Mouse (Mus musculus): Measurements from ENCODE around the gene Chmp3.
A peak's percentile ranks its signal among the peaks of the same experiment; 100 is the strongest.

Chmp3 gene

GRCm38 (mm10) chr6:71543686-71544499 is at the start of gene Chmp3:
TSS of gene Chmp3 (plus strand) at chr6:71543797.
- DNase-seq (ENCODE audit: low read depth, low spot score), result peak; percentile 98

GRCm38 (mm10) chr6:71494341-71495020 is 49.1 kb upstream of the Chmp3 start:
- peak; percentile 39 for DNase-seq (ENCODE audit: low read depth, low spot score)

GRCm38 (mm10) chr6:71500575-71500974 is 43.0 kb upstream of the Chmp3 start:
- DNase-seq (ENCODE audit: low read depth, low spot score), result no peak

- DNase-seq (ENCODE audit: low read depth, low spot score), result no peak
Measured at GRCm38 (mm10) chr6:71503001-71503400, 40.6 kb upstream of the Chmp3 start.

GRCm38 (mm10) chr6:71503670-71504069 is 39.9 kb upstream of the Chmp3 start:
- DNase-seq (ENCODE audit: low read depth, low spot score), result no peak

- DNase-seq (ENCODE audit: low read depth, low spot score), result no peak
Measured at GRCm38 (mm10) chr6:71504091-71504490, 39.5 kb upstream of the Chmp3 start.

GRCm38 (mm10) chr6:71505671-71506070 is 37.9 kb upstream of the Chmp3 start:
- DNase-seq (ENCODE audit: low read depth, low spot score), result no peak

GRCm38 (mm10) chr6:71519476-71519875 is 24.1 kb upstream of the Chmp3 start:
- no peak for DNase-seq (ENCODE audit: low read depth, low spot score)

- DNase-seq (ENCODE audit: low read depth, low spot score), result no peak
Measured at GRCm38 (mm10) chr6:71525556-71525955, 18.0 kb upstream of the Chmp3 start.

- DNase-seq (ENCODE audit: low read depth, low spot score), result no peak
Measured at GRCm38 (mm10) chr6:71527056-71527455, 16.5 kb upstream of the Chmp3 start.

GRCm38 (mm10) chr6:71527826-71528225 is 15.8 kb upstream of the Chmp3 start:
- peak; percentile 22 for DNase-seq (ENCODE audit: low read depth, low spot score)

GRCm38 (mm10) chr6:71530176-71530575 is 13.4 kb upstream of the Chmp3 start:
- DNase-seq (ENCODE audit: low read depth, low spot score), result no peak

- no peak for DNase-seq (ENCODE audit: low read depth, low spot score)
Measured at GRCm38 (mm10) chr6:71537286-71537685, 6.3 kb upstream of the Chmp3 start.

- DNase-seq (ENCODE audit: low read depth, low spot score), result no peak
Measured at GRCm38 (mm10) chr6:71555507-71555951, 11.9 kb downstream of the Chmp3 start.

GRCm38 (mm10) chr6:71556826-71557225 is 13.2 kb downstream of the Chmp3 start:
- no peak for DNase-seq (ENCODE audit: low read depth, low spot score)

GRCm38 (mm10) chr6:71568616-71569015 is 25.0 kb downstream of the Chmp3 start:
- no peak for DNase-seq (ENCODE audit: low read depth, low spot score)

GRCm38 (mm10) chr6:71569025-71569424 is 25.4 kb downstream of the Chmp3 start:
- no peak for DNase-seq (ENCODE audit: low read depth, low spot score)

GRCm38 (mm10) chr6:71575359-71575758 is 31.8 kb downstream of the Chmp3 start:
- DNase-seq (ENCODE audit: low read depth, low spot score), result no peak

GRCm38 (mm10) chr6:71579478-71579877 is 35.9 kb downstream of the Chmp3 start:
- DNase-seq (ENCODE audit: low read depth, low spot score), result no peak

- DNase-seq (ENCODE audit: low read depth, low spot score), result no peak
Measured at GRCm38 (mm10) chr6:71583198-71583597, 39.6 kb downstream of the Chmp3 start.

GRCm38 (mm10) chr6:71589401-71589800 is 45.8 kb downstream of the Chmp3 start:
- no peak for DNase-seq (ENCODE audit: low read depth, low spot score)

GRCm38 (mm10) chr6:71590154-71590553 is 46.6 kb downstream of the Chmp3 start:
- no peak for DNase-seq (ENCODE audit: low read depth, low spot score)

GRCm38 (mm10) chr6:71607756-71608155 is 64.2 kb downstream of the Chmp3 start:
- peak; percentile 33 for DNase-seq (ENCODE audit: low read depth, low spot score)

Measured in ZHBTc4 (cell line).